Mouse (Mus musculus) intestine, embryonic 16.5 days (tissue): Measurements from ENCODE around the gene B3gnt9. TPM values are rescaled to one million over a fixed set of nuclear protein-coding genes. Genes with fewer than 3 reads are reported as not detected.

Experiments used
- ATAC-seq: fragments of 200-750 bp; cut with Nextera tagmentation; 2 replicates; pipeline ENCODE4 v1.8.0; 2017; ENCODE audit warnings: moderate TSS enrichment, moderate library complexity
- H3K27ac ChIP-seq: fragments of 300-500 bp; sonication (generic); 2 replicates; pipeline ENCODE4 v1.5.1; 2014; ENCODE audit warnings: mild to moderate bottlenecking, low read length
- H3K27me3 ChIP-seq: fragments of 300-500 bp; sonication (generic); replicated peaks from 2 replicates; pipeline ENCODE4 v1.6.1; 2014; ENCODE audit warnings: low read length, control low read depth, mixed read lengths; ENCODE audit not compliant: control insufficient read depth, insufficient read depth
- H3K36me3 ChIP-seq: fragments of 300-500 bp; sonication (generic); 2 replicates; pipeline ENCODE4 v1.6.1; 2014; ENCODE audit warnings: low read length, control low read depth; ENCODE audit not compliant: control insufficient read depth, insufficient read depth
- H3K4me1 ChIP-seq: fragments of 300-500 bp; sonication (generic); 2 replicates; pipeline ENCODE4 v1.6.1; 2014; ENCODE audit warnings: low read length, control low read depth, mixed read lengths; ENCODE audit not compliant: control insufficient read depth, insufficient read depth
- H3K4me2 ChIP-seq: fragments of 300-500 bp; sonication (generic); 2 replicates; pipeline ENCODE4 v1.6.1; 2014; ENCODE audit warnings: low read depth, low read length, control low read depth
- H3K4me3 ChIP-seq: fragments of 300-500 bp; sonication (generic); 2 replicates; pipeline ENCODE4 v1.5.1; 2014; ENCODE audit warnings: mild to moderate bottlenecking, low read length
- H3K9ac ChIP-seq: fragments of 300-500 bp; sonication (generic); 2 replicates; pipeline ENCODE4 v1.6.1; 2014; ENCODE audit warnings: low read depth, low read length
- H3K9me3 ChIP-seq: fragments of 300-500 bp; sonication (generic); 2 replicates; pipeline ENCODE4 v1.6.1; 2016; ENCODE audit warnings: low read length, control low read depth; ENCODE audit not compliant: control insufficient read depth
- WGBS: fragments of 180-500 bp; shearing (Covaris S2); extraction: QIAGEN DNeasy Blood & Tissue Kit; methylation state at CpG from one replicate; pipeline ENCODE4 v1.1.7; 2014; 5-methylcytosine and 5-hydroxymethylcytosine counted together
- polyA plus RNA-seq: library from polyadenylated mRNA; unstranded; fragments of >200 nt; fragmentation: Nextera tagmentation; extraction: Ambion mirVana; gene quantifications from 2 replicates; pipeline ENCODE4 v1.2.1, GENCODE M21; 2015

Gene B3gnt9
- polyA plus RNA-seq, 1 experiment from 2014 or later, result 16.2 TPM

DNA sequence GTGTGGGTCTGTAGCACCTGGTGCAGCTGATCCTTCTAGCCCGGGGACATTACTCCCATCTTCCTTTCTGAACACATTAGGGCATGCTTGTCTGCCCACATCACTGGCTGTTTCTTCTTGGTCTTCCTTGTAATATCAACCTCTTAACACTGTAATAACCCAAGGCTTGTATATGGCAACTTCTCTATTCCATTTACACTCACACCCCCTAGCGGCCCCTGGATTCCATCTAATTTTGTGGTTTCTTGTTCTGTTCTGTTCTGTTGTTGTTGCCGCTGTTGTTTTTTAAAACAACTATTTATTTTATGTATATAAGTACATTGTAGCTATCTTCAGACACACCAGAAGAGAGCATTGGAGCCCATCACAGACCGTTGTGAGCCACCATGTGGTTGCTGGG, 32.0 kb upstream of the B3gnt9 start:
- H3K4me3 ChIP-seq, result no peak overlapping the region
- H3K36me3 ChIP-seq, result no peaks in the 10 kb centered on the region; the same call in 1 of the 2 replicates
- no peak overlapping the region for H3K4me2 ChIP-seq
- H3K4me1 ChIP-seq, result peaks cover 21% of the 10 kb centered on the region
- peaks cover 13% of the 10 kb centered on the region for H3K27me3 ChIP-seq
- ATAC-seq, result no peak
- no peaks in the 10 kb centered on the region for H3K9me3 ChIP-seq
- H3K9ac ChIP-seq, result no peak overlapping the region
- H3K27ac ChIP-seq, result no peak overlapping the region
- WGBS, result 81% methylated on average over 4 of the region's 4 CpGs

GRCm38 (mm10) chr8:105285514-105285913, 30.6 kb upstream of the B3gnt9 start:
- WGBS, result 57% methylated on average over 12 of the region's 12 CpGs

DNA sequence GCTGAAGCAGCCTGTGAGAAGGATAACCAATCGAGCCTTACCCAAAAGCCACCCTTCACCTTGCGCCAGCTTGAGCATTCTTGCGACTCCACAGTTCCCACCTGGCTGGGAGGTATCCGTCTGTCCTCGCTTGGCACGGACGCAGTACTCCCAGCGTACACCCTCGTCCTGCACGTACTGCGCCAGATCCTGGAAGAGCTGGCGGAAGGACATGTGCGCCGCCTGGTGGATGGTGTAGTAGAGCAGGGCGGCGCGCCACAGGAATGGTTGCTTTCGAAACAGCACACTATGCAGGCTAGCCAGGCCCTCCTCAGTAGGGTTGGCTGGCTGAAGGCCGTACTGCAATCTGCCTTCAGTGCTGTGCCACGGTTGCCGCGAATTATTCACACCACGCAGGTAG, 28.1 kb upstream of the B3gnt9 start:
- H3K27me3 ChIP-seq, result peaks cover 24% of the 10 kb centered on the region; the same call in 1 of the 2 replicates
- H3K4me3 ChIP-seq, result no peak overlapping the region
- peaks cover 9% of the 10 kb centered on the region for H3K4me1 ChIP-seq
- no peak overlapping the region for H3K9ac ChIP-seq
- H3K27ac ChIP-seq, result no peak overlapping the region
- no peaks in the 10 kb centered on the region for H3K9me3 ChIP-seq
- H3K36me3 ChIP-seq, result no peaks in the 10 kb centered on the region; the same call in 1 of the 2 replicates
- ATAC-seq, result peak; percentile 75
- WGBS, result 32% methylated on average over 23 of the region's 23 CpGs
- H3K4me2 ChIP-seq, result no peak overlapping the region

More at GRCm38 (mm10) chr8:105285514-105285913, 30.6 kb upstream of the B3gnt9 start:
- Histone ChIP-seq H3K27me3 (peaks cover 10% of the 10 kb centered on the region), H3K9ac (no peak overlapping the region), H3K9me3 (no peaks in the 10 kb centered on the region), H3K4me2 (no peak overlapping the region), H3K4me3 (no peak overlapping the region), H3K27ac (no peak overlapping the region), H3K4me1 (peaks cover 18% of the 10 kb centered on the region), H3K36me3 (no peaks in the 10 kb centered on the region; the same call in 1 of the 2 replicates)
- ATAC-seq, result no peak

DNA sequence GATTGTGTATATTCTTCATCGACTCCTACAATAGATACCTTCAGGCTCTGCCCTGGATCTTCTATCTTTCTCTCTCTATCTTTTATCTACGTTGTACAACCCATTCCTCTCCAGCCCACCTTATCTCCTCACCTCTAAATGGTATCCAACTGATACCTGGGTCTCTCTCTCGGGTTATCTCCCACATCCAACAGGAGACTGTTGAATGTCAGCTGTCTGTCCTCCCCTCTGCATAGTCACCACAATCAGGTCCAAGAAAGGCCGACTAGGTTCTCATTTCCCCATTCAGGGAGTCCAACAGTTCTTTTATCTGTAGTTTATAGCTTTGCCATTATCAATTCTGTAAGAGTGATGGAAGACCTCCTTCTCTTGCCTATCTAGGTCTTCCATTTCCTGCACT, 27.3 kb upstream of the B3gnt9 start:
- ATAC-seq, result no peak
- 85% methylated on average over 4 of the region's 4 CpGs for WGBS
- Histone ChIP-seq H3K9ac (no peak overlapping the region), H3K36me3 (no peaks in the 10 kb centered on the region; the same call in 1 of the 2 replicates), H3K4me1 (peaks cover 9% of the 10 kb centered on the region), H3K4me3 (no peak overlapping the region), H3K9me3 (no peaks in the 10 kb centered on the region), H3K4me2 (no peak overlapping the region), H3K27me3 (peaks cover 31% of the 10 kb centered on the region), H3K27ac (no peak overlapping the region)

DNA sequence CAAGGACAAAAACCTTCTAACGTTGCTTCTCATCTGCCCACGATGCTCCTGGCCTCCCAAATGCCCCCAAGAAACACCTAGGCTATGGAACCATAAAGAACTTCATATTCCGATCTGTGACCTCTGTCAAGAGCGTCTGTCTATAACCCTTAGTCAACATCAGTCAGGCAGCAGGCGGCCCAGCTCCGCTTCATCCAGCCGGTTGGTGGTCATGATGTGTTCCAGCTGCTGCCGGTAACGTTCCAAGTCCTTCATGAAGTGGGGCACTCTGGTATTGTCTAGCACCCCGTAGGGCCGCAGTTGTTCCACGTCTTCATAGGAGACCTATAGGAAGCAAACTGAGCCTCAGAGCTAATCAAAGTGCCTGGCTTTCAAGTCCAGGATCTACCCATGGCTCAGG, 26.9 kb upstream of the B3gnt9 start:
- H3K27ac ChIP-seq, result no peak overlapping the region
- H3K27me3 ChIP-seq, result peaks cover 34% of the 10 kb centered on the region
- H3K4me2 ChIP-seq, result no peak overlapping the region
- no peaks in the 10 kb centered on the region; the same call in 1 of the 2 replicates for H3K36me3 ChIP-seq
- WGBS, result 90% methylated on average over 12 of the region's 12 CpGs
- peaks cover 9% of the 10 kb centered on the region for H3K4me1 ChIP-seq
- H3K4me3 ChIP-seq, result no peak overlapping the region
- no peak overlapping the region for H3K9ac ChIP-seq
- no peak for ATAC-seq
- no peaks in the 10 kb centered on the region for H3K9me3 ChIP-seq

- Histone ChIP-seq H3K36me3 (no peaks in the 10 kb centered on the region; the same call in 1 of the 2 replicates), H3K9me3 (no peaks in the 10 kb centered on the region), H3K4me2 (no peak overlapping the region), H3K9ac (no peak overlapping the region), H3K4me1 (peaks cover 18% of the 10 kb centered on the region), H3K27me3 (peaks cover 42% of the 10 kb centered on the region), H3K4me3 (no peak overlapping the region), H3K27ac (no peak overlapping the region)
- no peak for ATAC-seq
- 77% methylated on average over 3 of the region's 3 CpGs for WGBS
Observed at GRCm38 (mm10) chr8:105280567-105280966, 25.6 kb upstream of the B3gnt9 start.

DNA sequence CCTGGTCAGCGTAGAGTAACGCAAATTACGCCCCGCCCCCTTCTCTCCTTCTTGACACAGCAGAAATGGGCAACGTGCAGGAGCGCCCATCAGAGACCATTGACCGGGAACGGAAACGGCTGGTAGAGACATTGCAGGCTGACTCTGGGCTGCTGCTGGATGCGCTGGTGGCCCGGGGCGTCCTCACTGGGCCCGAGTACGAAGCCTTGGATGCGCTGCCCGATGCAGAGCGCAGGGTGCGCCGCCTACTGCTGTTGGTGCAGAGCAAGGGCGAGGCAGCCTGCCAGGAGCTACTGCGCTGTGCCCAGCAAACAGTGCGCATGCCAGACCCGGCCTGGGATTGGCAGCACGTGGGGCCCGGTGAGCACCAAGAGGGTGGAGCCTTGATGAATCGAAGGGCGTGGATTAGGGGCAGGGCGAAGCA, 24.0 kb upstream of the B3gnt9 start:
- Histone ChIP-seq H3K27me3 (peaks cover 53% of the 10 kb centered on the region), H3K9me3 (no peaks in the 10 kb centered on the region)
- WGBS, result 3% methylated on average over 28 of the region's 28 CpGs

DNA sequence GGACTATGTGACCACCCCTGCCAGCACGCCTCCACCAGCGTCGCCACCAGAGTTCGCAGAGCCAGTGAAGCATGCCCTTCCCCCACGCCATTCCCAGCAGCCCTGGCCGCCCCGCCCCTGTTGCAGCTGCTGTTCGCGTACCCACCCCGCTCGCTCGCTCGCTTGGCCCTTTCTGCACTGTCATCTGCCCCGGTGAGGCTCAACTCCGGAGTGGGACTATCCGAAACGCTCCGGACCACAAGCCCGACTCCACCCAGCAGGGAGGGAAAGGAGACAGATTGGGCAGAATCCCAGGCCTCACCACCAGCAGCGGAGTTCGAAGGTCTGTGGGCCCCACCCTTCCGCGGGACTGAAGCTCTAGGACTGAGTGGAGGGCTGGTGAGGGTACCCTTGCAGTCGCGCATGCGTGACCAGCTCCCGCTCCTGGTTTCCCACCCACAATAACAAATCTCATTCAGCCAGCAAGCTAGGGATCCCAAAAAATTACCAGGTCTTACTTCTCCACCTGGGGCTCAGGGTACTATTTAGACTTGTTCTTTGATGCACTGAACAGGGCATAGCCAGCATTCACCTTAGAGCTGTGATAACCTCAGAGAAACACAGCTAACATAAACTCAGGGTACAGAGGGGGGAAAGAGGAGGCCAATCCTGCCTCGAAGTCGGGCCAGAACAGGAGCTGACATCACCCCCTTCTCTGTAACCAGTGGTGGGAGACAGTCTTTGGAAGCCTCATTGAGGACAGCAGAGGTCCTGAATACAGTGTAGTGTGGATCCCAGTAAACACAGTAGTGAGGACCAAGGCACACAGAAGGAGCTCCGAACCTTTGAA, 21.6 kb upstream of the B3gnt9 start:
- WGBS, result 5% methylated on average over 30 of the region's 30 CpGs
- H3K4me1 ChIP-seq, result peaks cover 21% of the 10 kb centered on the region
- H3K27ac ChIP-seq, result no peak overlapping the region
- no peaks in the 10 kb centered on the region for H3K36me3 ChIP-seq
- peak overlapping the region; percentile 48 for H3K4me3 ChIP-seq
- H3K27me3 ChIP-seq, result peaks cover 67% of the 10 kb centered on the region
- peak overlapping the region; percentile 54 for H3K9ac ChIP-seq
- no peaks in the 10 kb centered on the region for H3K9me3 ChIP-seq
- peak; percentile 54 for ATAC-seq
- peak overlapping the region; percentile 81 for H3K4me2 ChIP-seq

More for the DNA sequence above, 24.0 kb upstream of the B3gnt9 start:
- Histone ChIP-seq H3K4me3 (peak overlapping the region; percentile 33), H3K4me1 (peaks cover 21% of the 10 kb centered on the region), H3K4me2 (peak overlapping the region; percentile 58), H3K27ac (no peak overlapping the region), H3K9ac (peak overlapping the region; percentile 46; the same call in 1 of the 2 replicates), H3K36me3 (no peaks in the 10 kb centered on the region; the same call in 1 of the 2 replicates)
- peak; percentile 70 for ATAC-seq

GRCm38 (mm10) chr8:105275840-105276239, 20.9 kb upstream of the B3gnt9 start, which contains the start of gene Nol3:
TSS of gene Nol3 (plus strand) at chr8:105276140.
- Histone ChIP-seq H3K27ac (no peak within 1 kb of the TSS), H3K9ac (peak within 1 kb of the TSS; percentile 54), H3K4me3 (peak within 1 kb of the TSS; percentile 48), H3K4me2 (peak within 1 kb of the TSS; percentile 81), H3K9me3 (no peaks in the 10 kb centered on the region), H3K27me3 (peaks cover 74% of the 10 kb centered on the region), H3K36me3 (no peaks in the 10 kb centered on the region), H3K4me1 (peaks cover 21% of the 10 kb centered on the region)
- ATAC-seq, result no peak
- WGBS, result 6% methylated on average over 10 of the region's 10 CpGs
